Mouse (Mus musculus): Measurements from ENCODE around the gene Morf4l2.
"Not testable (repeated sequence)": the region's sequence is repeated elsewhere in the genome, so short reads cannot be mapped to it uniquely, and the experiment has no call there.

The Morf4l2 gene

DNA sequence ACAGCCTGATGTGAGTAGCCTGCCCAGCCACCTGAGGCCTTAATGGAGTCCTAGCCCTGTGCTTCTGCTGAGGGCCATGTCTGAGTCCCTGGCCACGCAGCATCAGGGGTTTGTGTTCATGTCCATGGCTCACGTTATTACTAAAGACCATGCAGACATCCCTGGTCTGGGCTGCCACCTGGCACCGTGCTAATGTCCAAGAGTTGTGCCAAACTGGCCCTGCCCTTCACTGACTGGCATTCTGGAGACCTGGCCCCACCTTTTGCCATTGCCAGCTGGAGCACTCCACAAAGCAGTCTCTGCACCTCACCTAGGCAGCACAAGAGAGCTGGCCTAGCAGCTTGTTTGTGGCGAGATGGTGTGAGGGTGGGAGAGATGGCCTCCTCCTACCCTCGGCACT lies 50.3 kb downstream of the Morf4l2 start:
- DNase-seq (ENCODE audit: low read depth, low spot score): no peak

DNA sequence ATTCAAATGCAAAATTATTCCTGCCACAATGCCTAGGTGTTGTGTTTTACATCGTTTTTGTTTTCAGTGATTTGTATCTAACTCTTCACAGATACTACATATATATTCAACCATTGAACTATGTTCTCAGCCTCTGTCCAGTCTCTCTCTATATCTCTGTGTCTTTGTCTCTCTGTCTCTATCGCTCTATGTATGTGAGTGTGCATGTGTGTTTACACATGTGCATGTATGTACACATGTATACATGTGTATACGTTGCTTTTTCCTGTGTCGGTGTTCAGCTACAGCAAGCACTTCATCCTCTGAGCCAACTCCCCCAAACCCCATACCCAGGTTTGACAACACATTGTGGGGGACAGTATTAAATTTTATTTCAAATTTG lies 51.2 kb downstream of the Morf4l2 start:
- no peak for DNase-seq (ENCODE audit: low read depth, low spot score)

DNA sequence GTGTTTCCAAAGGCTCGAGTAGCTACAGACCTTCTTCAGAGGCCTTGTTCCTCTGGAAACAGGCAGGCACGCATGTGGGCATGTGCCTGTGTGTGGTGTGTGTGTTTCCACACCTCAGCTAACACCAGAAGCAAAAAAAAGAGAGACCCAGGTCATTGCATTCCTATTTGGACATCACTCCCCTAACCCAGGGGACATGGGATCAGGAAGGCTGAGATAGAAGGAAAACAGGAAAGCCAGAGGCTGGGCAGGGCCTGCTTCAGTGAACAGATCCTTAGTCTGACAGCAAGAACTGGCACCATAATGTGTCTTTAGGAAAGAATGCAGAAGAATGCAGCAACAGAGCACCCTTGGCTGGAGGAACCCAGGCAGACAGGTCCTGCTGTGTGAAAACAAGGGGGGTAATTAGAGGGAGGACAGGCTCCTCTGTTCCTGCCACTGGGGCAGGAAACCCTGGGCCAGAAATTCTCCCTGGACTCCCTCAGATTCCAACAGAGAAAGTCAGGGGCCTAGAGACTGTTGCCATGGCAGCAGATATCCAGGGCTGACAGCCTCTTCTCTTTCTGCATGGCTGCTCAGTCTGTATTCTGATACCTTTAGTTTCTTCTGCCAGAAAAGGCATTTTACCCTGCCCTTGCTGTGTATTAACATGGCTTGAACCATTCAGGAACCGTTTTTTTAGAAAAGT lies 51.7 kb downstream of the Morf4l2 start:
- DNase-seq (ENCODE audit: low read depth, low spot score): not testable (repeated sequence)

All from 3T3-L1 (cell line).